Mouse (Mus musculus) heart, embryonic 12.5 days (tissue): Measurements from ENCODE around the gene Brwd1. TPM values are rescaled to one million over a fixed set of nuclear protein-coding genes. Genes with fewer than 3 reads are reported as not detected.
"Not testable (repeated sequence)": the region's sequence is repeated elsewhere in the genome, so short reads cannot be mapped to it uniquely, and the experiment has no call there.

Experiments
- ATAC-seq: fragments of 200-750 bp; cut with Nextera tagmentation; 2 replicates; pipeline ENCODE4 v1.8.0; 2017; ENCODE audit warnings: moderate TSS enrichment, moderate library complexity; ENCODE audit not compliant: insufficient number of reproducible peaks, low FRiP score
- H3K27ac ChIP-seq: fragments of 300-500 bp; sonication (generic); 2 replicates; pipeline ENCODE4 v1.5.1; 2016; ENCODE audit warnings: mild to moderate bottlenecking, moderate library complexity; ENCODE audit not compliant: poor library complexity, severe bottlenecking
- H3K27me3 ChIP-seq: fragments of 300-500 bp; sonication (generic); replicated peaks from 2 replicates; pipeline ENCODE4 v1.6.1; 2016; ENCODE audit warnings: mild to moderate bottlenecking, moderate library complexity
- H3K36me3 ChIP-seq: fragments of 300-500 bp; sonication (generic); 2 replicates; pipeline ENCODE4 v1.6.1; 2016; ENCODE audit warnings: mild to moderate bottlenecking, moderate library complexity
- H3K4me1 ChIP-seq: fragments of 300-500 bp; sonication (generic); replicated peaks from 2 replicates; pipeline ENCODE4 v1.6.1; 2016; ENCODE audit warnings: mild to moderate bottlenecking
- H3K4me2 ChIP-seq: fragments of 300-500 bp; sonication (generic); 2 replicates; pipeline ENCODE4 v1.6.1; 2016; ENCODE audit warnings: mild to moderate bottlenecking, moderate library complexity
- H3K4me3 ChIP-seq: fragments of 300-500 bp; sonication (generic); 2 replicates; pipeline ENCODE4 v1.5.1; 2016; ENCODE audit warnings: mild to moderate bottlenecking
- H3K9ac ChIP-seq: fragments of 300-500 bp; sonication (generic); 2 replicates; pipeline ENCODE4 v1.6.1; 2016; ENCODE audit warnings: mild to moderate bottlenecking, moderate library complexity
- H3K9me3 ChIP-seq: fragments of 300-500 bp; sonication (generic); replicated peaks from 2 replicates; pipeline ENCODE4 v1.6.1; 2016; ENCODE audit warnings: mild to moderate bottlenecking, moderate library complexity
- WGBS: fragments of 180-500 bp; shearing (Covaris S2); methylation state at CpG from one replicate; pipeline ENCODE4 v1.1.7; 2016; 5-methylcytosine and 5-hydroxymethylcytosine counted together
- polyA plus RNA-seq: library from polyadenylated mRNA; unstranded; fragments of >200 nt; fragmentation: Nextera tagmentation; extraction: Ambion mirVana; gene quantifications from 2 replicates; pipeline ENCODE4 v1.2.1, GENCODE M21; 2016

Gene Brwd1
- polyA plus RNA-seq, 1 experiment from 2014 or later: 94.1 TPM

DNA sequence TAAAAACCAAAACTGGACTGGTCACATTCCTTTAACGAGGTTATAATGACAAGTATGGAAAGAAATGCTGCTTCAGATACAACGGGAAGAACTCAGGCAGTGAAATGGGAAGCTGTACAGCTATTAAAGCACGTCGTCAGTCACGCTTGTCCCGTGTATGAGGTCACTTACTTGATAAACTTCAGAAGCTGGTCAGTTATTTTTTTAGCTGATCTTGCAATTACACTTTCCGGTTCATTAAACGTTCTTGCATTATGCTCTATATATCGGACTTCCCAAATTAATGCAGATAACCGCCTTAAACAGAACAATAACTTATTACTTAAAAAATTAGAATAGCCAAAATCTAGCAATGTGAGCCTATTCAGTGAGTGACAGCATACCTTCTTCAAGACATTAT is 61.3 kb downstream of the Brwd1 start:
- H3K4me1 ChIP-seq: no peaks in the 10 kb centered on the region
- no peak for ATAC-seq
- H3K27me3 ChIP-seq: no peaks in the 10 kb centered on the region
- H3K36me3 ChIP-seq: peaks cover 81% of the 10 kb centered on the region
- no peak overlapping the region for H3K9ac ChIP-seq
- WGBS: 88% methylated on average over 10 of the region's 10 CpGs
- H3K9me3 ChIP-seq: no peaks in the 10 kb centered on the region
- no peak overlapping the region for H3K4me3 ChIP-seq
- no peak overlapping the region for H3K27ac ChIP-seq
- H3K4me2 ChIP-seq: no peak overlapping the region

DNA sequence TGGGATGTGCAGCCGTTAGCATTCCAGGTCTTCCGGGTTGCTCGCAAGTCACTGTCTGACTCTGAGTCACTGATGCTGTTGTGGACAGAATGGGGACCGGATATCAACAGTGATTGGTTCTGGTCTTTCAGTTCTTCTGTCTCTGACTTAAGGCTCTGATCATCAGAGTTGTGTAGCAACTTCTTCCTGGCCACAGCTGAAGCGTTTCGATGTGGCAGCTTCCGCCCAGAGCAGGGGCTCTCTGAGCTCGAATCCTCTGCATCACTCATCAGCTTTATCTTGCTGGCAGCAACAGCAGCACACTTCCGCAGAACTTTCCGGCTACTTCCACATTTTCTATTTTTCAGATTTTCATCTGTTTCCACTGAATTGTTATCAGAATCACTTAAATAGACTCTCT is 73.2 kb downstream of the Brwd1 start:
- not testable (repeated sequence) for H3K27ac ChIP-seq, H3K4me3 ChIP-seq, H3K27me3 ChIP-seq, H3K9ac ChIP-seq, H3K9me3 ChIP-seq, ATAC-seq, H3K4me1 ChIP-seq, H3K4me2 ChIP-seq
- peaks cover 27% of the 10 kb centered on the region for H3K36me3 ChIP-seq
- no CpG with 5 or more reads among the region's 10 CpGs for WGBS

DNA sequence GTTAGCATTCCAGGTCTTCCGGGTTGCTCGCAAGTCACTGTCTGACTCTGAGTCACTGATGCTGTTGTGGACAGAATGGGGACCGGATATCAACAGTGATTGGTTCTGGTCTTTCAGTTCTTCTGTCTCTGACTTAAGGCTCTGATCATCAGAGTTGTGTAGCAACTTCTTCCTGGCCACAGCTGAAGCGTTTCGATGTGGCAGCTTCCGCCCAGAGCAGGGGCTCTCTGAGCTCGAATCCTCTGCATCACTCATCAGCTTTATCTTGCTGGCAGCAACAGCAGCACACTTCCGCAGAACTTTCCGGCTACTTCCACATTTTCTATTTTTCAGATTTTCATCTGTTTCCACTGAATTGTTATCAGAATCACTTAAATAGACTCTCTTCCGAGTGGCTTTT is 78.0 kb downstream of the Brwd1 start:
- H3K4me2 ChIP-seq, H3K9me3 ChIP-seq, H3K27ac ChIP-seq, H3K4me1 ChIP-seq, H3K9ac ChIP-seq, H3K4me3 ChIP-seq, ATAC-seq, H3K27me3 ChIP-seq: not testable (repeated sequence)
- no CpG with 5 or more reads among the region's 10 CpGs for WGBS
- H3K36me3 ChIP-seq: peaks cover 39% of the 10 kb centered on the region

DNA sequence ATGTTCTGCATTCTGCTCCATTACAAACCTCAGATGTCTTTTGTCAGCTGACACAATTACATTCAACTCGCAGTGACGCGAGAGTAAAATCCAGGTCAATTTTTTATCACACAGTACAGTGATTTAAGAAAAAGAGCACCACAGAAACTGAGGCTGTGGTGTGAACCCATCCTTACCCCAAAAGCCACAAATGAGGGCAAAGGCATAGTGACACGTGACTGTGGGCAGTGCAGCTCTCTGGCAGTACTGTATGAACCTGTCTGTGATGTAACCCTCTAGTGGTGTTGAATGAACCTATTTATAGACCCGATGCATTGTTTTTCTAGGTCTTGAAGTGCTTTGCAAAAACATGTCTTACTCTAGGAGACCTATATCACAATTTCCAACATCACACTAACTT is 83.0 kb downstream of the Brwd1 start:
- Histone ChIP-seq H3K4me2 (no peak overlapping the region), H3K4me1 (peaks cover 8% of the 10 kb centered on the region; the same call in 1 of the 2 replicates), H3K9ac (no peak overlapping the region), H3K36me3 (peaks cover 50% of the 10 kb centered on the region), H3K4me3 (no peak overlapping the region), H3K27ac (no peak overlapping the region), H3K27me3 (no peaks in the 10 kb centered on the region), H3K9me3 (no peaks in the 10 kb centered on the region)
- no peak for ATAC-seq
- WGBS: 72% methylated on average over 5 of the region's 5 CpGs

DNA sequence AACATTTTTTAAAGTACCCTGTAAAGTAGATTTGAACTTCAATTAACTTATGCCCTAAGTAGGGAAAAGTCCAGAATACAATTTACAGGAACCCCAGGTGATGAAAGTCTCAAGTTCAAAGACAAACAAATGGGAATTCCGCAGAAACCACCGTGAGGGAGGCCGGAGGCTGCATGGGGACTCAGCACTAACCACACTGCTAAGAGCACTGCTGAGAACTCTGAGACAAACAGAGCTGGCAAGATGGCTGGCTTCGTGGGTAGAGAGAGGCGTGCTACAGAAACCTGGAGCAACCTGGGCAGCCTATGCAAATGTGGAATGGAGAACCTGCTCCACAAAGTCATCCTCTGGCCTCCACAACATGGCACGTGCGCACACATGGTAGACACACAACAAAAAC is 86.2 kb downstream of the Brwd1 start:
- Histone ChIP-seq H3K27ac (no peak overlapping the region), H3K27me3 (no peaks in the 10 kb centered on the region), H3K4me2 (no peak overlapping the region), H3K4me1 (peaks cover 13% of the 10 kb centered on the region; the same call in 1 of the 2 replicates), H3K36me3 (peaks cover 40% of the 10 kb centered on the region), H3K9ac (no peak overlapping the region), H3K9me3 (no peaks in the 10 kb centered on the region), H3K4me3 (no peak overlapping the region)
- 83% methylated on average over 7 of the region's 7 CpGs for WGBS
- ATAC-seq: no peak

DNA sequence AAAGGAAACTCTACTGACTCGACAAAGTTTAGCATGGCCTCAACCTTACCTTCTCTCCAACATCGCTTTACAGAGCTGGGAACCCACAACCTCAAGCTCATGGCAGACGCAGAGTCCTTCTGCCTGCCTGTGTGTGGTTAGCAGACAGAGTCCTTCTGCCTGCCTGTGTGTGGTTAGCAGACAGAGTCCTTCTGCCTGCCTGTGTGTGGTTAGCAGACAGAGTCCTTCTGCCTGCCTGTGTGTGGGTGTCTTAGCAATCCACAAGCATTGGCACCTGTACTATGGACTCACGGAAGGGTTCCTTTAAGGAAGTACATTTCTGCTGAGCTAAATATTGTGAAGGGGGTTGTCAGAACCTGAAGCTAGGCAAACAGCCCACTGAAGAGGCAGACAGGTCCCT is 87.8 kb downstream of the Brwd1 start:
- H3K27ac ChIP-seq, H3K9ac ChIP-seq, H3K27me3 ChIP-seq, H3K9me3 ChIP-seq, H3K4me2 ChIP-seq, ATAC-seq, H3K4me3 ChIP-seq: not testable (repeated sequence)
- H3K4me1 ChIP-seq: peaks cover 18% of the 10 kb centered on the region
- 85% methylated on average over 4 of the region's 4 CpGs for WGBS
- H3K36me3 ChIP-seq: peaks cover 30% of the 10 kb centered on the region

DNA sequence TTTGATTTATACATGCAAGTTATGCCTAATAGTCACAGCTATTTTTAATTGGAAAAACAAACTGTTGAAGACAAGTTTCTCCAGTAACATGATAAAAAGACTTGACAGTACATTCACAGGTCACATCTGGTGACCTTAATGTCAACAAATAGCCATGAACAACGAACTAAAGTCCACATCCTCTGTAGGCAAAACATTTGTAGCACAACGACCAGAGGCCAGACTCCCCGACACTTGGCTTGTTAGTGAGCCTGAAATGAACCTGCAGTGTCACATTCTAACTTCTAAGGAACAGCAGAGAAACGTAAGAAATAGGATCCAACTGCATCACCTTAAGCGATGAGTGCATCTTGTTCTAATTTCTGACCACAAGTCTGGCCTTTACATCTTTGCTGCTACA is 89.7 kb downstream of the Brwd1 start:
- Histone ChIP-seq H3K4me1 (peaks cover 10% of the 10 kb centered on the region), H3K9ac (no peak overlapping the region), H3K27ac (no peak overlapping the region), H3K4me2 (no peak overlapping the region), H3K36me3 (peaks cover 31% of the 10 kb centered on the region), H3K4me3 (no peak overlapping the region), H3K9me3 (no peaks in the 10 kb centered on the region), H3K27me3 (no peaks in the 10 kb centered on the region)
- 74% methylated on average over 5 of the region's 5 CpGs for WGBS
- ATAC-seq: no peak

DNA sequence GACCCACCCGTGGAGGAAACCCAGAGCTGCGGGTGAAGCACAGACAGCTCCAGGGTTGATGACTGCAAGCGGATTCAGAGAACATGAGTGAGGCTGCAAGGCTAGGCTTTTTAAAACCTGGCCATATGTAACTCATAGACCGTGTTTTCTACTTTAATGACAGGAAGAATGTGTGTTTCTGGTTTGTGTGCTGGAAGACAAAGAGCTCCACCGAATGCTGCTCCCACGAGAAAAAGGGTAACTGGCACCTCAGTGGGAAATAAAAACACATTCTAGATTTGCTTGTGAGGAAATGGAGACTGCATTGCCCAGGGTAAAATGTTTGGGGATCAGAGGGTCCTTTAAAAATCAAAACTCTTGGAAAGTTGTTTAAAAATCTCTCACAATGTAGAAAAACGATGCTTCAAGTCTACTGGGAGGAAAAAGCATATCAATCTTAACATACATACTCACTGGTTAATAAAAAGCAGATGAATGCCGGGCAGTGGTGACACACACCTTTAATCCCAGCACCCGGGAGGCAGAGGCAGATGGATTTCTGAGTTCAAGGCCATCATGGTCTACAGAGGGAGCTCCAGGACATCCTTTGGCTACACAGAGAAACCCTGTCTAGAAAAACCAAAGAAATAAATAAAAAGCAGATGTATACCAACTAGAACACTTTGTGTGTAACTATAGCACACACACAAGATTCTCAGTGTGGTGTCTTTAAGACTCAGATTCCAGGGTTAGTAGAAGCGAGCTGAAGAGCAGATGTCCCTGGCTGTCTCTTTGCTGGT is 91.0 kb downstream of the Brwd1 start:
- ATAC-seq: no peak
- H3K36me3 ChIP-seq: peaks cover 34% of the 10 kb centered on the region
- WGBS: 9% methylated on average over 10 of the region's 10 CpGs

DNA sequence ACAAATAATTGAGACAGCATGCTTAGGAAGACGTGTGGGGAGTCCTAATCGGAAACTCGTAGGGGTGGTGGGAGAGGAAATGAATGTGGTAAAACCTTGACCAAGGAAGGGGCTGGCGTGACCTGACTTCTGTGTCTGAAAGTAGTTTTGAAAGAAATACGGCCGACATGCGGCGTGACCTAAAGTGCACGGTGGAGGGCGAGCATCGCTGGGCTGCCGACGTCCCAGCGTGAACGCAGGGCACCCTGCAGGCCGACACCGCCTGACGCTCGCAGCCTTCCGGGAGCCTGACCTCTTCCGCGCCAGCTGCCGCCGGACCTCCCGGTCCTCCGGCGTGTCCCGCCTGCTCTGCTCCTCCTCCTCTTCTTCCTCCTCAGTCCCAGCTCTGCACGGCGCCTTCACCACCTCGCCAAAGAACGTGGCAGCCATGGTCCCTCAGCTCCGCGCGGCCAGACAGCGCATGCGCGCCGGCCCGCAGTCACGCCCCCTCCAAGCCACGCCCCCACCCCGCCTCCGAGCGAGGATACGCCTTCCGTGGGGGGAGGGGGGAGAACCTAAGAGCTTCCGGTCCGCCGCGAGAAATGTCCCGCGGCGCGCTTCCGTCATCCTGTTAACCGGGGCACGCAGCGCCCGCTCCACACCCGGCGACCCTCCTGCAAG is 91.7 kb downstream of the Brwd1 start, which contains the start of gene Psmg1:
TSS of gene Psmg1 (minus strand) at position 499 of the 660 bp plus-strand sequence.
- H3K36me3 ChIP-seq: peaks cover 34% of the 10 kb centered on the region
- H3K9ac ChIP-seq: peak within 1 kb of the TSS; percentile 81
- no peaks in the 10 kb centered on the region for H3K27me3 ChIP-seq
- H3K4me3 ChIP-seq: peak within 1 kb of the TSS; percentile 83
- H3K4me2 ChIP-seq: peak within 1 kb of the TSS; percentile 74
- H3K4me1 ChIP-seq: peaks cover 10% of the 10 kb centered on the region
- H3K9me3 ChIP-seq: no peaks in the 10 kb centered on the region
- peak within 1 kb of the TSS; percentile 79 for H3K27ac ChIP-seq
- WGBS: under 1% methylated on average over 57 of the region's 62 CpGs
- ATAC-seq: peak; percentile 93

More for the DNA sequence above, 91.0 kb downstream of the Brwd1 start:
- Histone ChIP-seq H3K27me3 (no peaks in the 10 kb centered on the region), H3K4me1 (peaks cover 10% of the 10 kb centered on the region), H3K9me3 (no peaks in the 10 kb centered on the region), H3K4me2 (peak overlapping the region; percentile 74), H3K27ac (peak overlapping the region; percentile 31), H3K4me3 (peak overlapping the region; percentile 83), H3K9ac (peak overlapping the region; percentile 73)

DNA sequence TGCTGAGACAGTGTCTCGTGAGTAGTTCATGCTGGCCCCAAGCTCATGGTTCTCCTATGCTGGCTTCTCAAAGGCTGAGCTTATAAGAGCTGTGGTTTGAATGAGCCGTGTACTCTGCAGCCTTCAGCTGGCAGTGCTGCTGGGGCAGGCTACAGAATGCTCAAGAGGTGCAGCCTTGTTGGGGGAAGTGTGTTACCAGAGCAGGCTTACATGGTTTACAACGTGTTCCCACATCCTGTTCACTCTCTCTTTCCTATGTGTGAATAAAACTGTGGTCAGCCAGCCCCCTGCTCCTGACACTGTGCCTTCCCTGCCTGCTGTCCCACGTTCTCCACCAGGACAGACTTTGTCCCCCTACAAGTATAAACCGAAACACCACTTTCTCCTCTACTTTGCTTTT is 97.4 kb downstream of the Brwd1 start:
- Histone ChIP-seq H3K4me1 (peaks cover 2% of the 10 kb centered on the region), H3K4me2 (no peak overlapping the region), H3K9ac (no peak overlapping the region), H3K9me3 (no peaks in the 10 kb centered on the region), H3K4me3 (no peak overlapping the region), H3K27me3 (no peaks in the 10 kb centered on the region), H3K36me3 (peaks cover 68% of the 10 kb centered on the region), H3K27ac (no peak overlapping the region)
- no peak for ATAC-seq
- 84% methylated on average over 5 of the region's 5 CpGs for WGBS

DNA sequence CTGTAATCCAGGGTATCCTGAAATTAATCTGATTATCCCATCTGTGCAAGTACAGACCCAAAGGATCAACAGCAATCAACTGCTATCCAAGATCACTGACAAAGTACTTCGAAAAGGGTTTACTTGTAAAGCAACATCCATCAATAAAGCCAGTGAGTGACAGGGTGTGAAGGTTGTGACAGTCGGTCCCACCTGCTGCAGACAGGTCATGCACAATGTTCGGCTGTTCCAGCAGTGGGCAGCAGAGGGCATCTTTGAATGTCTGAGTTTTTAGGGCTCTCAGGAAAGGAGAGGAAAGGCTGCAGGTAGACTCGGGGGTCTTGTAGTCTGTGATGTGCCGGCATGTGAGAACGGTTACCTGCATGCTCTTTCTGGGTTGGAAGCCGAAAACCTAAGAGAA is 98.7 kb downstream of the Brwd1 start:
- Histone ChIP-seq H3K9ac (no peak overlapping the region), H3K27me3 (no peaks in the 10 kb centered on the region), H3K27ac (no peak overlapping the region), H3K4me3 (no peak overlapping the region), H3K4me1 (no peaks in the 10 kb centered on the region), H3K4me2 (no peak overlapping the region), H3K36me3 (peaks cover 71% of the 10 kb centered on the region), H3K9me3 (no peaks in the 10 kb centered on the region)
- WGBS: 81% methylated on average over 7 of the region's 7 CpGs
- no peak for ATAC-seq
